Comparison of ENCODE assay signal across 1 mouse cellular context in the genomic region with DNA sequence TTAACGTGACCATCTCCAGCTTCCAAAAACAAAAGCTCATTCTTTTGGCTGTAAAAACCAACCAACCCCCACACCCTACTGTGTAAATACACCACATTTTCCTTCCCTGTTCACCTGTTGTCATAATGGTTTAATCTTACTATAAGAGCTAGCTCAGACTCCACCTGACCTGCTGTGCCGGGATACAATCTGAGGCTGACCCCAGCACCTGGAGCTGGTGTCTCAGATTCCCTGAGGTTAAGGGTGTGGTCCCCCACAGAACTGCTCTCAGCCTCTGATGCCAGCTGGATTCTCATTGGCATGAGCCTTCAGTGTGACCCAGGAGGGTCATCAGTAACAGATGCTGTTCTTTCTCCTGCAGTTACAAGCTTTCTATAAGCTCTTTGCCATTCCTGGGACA.
TF ChIP-seq lines count a peak whose summit lies in the region.

No protein-coding gene starts in this region.

TF ChIP-seq in myocyte, 11 proteins besides CTCF, POLR2A, EP300 and RAD21:
- TF ChIP-seq MYOG (IDR thresholded peaks at IDR 0.05; ENCODE audit: control insufficient read depth in 1 of 3, insufficient read depth in 1 of 3, insufficient read length in 2 of 3, low read depth in 2 of 3) (peak in 2 of 3 experiments; percentile 3 to 74), TCF12 (IDR thresholded peaks at IDR 0.05; ENCODE audit: insufficient read depth, poor library complexity, severe bottlenecking) (peak; percentile 30), MAX (IDR thresholded peaks at IDR 0.05; ENCODE audit: low read depth) (no peak), REST (IDR thresholded peaks at IDR 0.05; ENCODE audit: insufficient read depth, insufficient read length) (no peak), MYOD1 (IDR thresholded peaks at IDR 0.05; ENCODE audit: control insufficient read depth in 1 of 3, insufficient read length in 2 of 3, low read depth in 2 of 3) (peak in 1 of 3 experiments; percentile 58)
TF ChIP-seq in myocyte: peak in this region for 3.
